Mouse (Mus musculus): ENCODE measurements around the gene Fank1.

DNA sequence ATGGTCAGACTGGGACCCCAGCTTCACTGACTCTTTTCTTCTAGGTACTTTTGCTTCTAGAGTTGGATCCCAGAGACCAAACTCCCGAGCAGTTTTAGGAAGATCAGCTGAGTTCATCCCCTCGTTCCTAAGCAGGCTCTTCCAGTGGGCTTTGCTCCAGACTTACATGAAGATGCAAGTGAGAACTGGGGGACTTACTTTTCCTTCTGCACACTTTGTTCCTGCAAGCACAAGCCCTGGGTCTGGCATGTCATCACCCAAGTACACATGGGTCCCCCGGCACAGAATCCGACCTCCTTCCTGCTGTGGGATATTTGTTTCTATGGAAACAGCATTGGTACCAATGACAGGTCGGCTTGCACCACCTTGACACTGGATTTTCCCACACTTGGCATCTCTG lies 142.6 kb downstream of the Fank1 start:
- TF ChIP-seq CTCF (IDR thresholded peaks at IDR 0.05; ENCODE audit: insufficient read depth, low read depth, low read length) (no peak), POLR2A (IDR thresholded peaks at IDR 0.05; ENCODE audit: insufficient read depth, low read depth, low read length) (no peak)

All from olfactory bulb, adult 2 months (tissue).